Mouse (Mus musculus) CD4-positive, CD25-positive, alpha-beta regulatory T cell, adult 4 months (primary cell): ENCODE results near the gene Olfr809. TPM values are rescaled to one million over a fixed set of nuclear protein-coding genes. Genes with fewer than 3 reads are reported as not detected.

Experiments
- ATAC-seq: one replicate; pipeline ENCODE4 v1.8.0; 2017
- polyA plus RNA-seq, 2 experiments: library from polyadenylated mRNA; unstranded; fragments of 100-300 nt; shearing (Covaris generic); gene quantifications; one replicate each; pipeline ENCODE4 v1.2.1; 2017

Olfr809 gene
- not detected for polyA plus RNA-seq

GRCm38 (mm10) chr10:129774338-129774737 is at the start of gene Olfr809:
Gene Olfr809, plus strand, starts transcription at chr10:129774638.
- no peak for ATAC-seq

- no peak for ATAC-seq
These were observed 45.2 kb upstream of the Olfr809 start, which contains the start of gene Olfr805 for GRCm38 (mm10) chr10:129729275-129729674. Gene Olfr805, minus strand, starts transcription at chr10:129729375.

DNA sequence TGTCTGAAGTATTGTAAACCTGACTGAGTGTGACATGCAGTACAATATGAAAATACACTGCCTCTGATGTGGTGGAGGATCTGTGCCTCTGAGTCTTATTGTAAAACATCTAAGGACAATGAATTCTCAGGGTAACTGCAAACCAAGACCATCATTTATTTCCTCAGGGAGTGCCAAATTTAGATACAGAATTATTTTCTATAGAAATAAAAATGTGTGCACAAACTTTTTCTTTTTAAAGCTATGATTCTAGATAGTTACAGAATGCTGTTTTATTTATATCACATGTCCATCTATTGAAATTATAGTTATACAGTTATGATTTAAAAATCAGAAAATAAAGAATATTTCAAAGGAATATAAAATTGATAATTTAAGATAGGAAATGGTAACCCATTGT is 32.6 kb upstream of the Olfr809 start, which contains the start of gene Olfr806:
TSS of gene Olfr806 (minus strand) at position 101 of the 400 bp plus-strand sequence.
- no peak for ATAC-seq

GRCm38 (mm10) chr10:129757693-129758092 is 16.7 kb upstream of the Olfr809 start, which contains the start of gene Olfr807:
Gene Olfr807, minus strand, starts transcription at chr10:129757793.
- ATAC-seq, result no peak

DNA sequence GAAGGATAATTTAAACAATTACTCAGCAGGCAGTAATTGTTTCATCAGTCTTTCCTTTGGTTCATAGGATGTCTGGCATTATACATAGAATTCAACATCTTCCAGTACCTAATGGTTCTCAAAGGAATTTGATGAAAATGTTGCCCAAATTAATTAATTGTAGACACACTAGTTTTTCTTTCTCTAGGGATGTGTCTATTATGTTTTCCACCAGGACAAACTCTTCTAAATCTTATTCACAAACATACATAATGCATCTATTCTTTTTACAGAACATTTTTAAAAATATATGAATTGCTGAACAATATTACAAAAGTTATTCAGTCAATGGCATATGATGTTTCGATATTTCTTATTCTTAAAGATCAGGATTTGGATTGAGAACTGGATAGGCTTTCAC is 9.3 kb upstream of the Olfr809 start, which contains the start of gene Olfr808:
TSS of gene Olfr808 (plus strand) at position 301 of the 400 bp plus-strand sequence.
- no peak for ATAC-seq

DNA sequence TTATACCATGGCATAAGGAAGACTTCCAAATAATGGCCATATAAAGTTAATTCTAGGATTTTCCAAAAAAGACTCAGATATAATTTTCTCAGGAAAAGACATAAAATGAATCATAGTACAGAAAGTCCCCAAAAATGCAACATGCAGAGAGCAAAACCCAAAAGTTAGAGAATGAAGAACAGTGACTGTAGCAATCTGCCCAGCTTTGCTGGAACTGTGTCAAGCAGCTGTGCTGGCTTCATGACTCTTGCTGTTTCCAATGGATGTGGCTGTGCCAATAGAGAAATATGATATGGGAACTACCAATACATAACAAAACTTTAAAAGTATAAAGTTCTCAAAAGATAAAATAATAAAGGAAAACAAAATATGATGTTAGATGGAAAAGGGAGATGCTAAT is 3.7 kb downstream of the Olfr809 start:
- ATAC-seq, result no peak

- ATAC-seq, result no peak
These were observed 20.4 kb downstream of the Olfr809 start, which contains the start of gene Olfr810 for GRCm38 (mm10) chr10:129794817-129795216. Gene Olfr810, minus strand, starts transcription at chr10:129794917.

- ATAC-seq, result no peak
These were observed 29.9 kb downstream of the Olfr809 start, which contains the start of gene Olfr811 for GRCm38 (mm10) chr10:129804296-129804695. Gene Olfr811, minus strand, starts transcription at chr10:129804396.

Other genes starting within 250 kb of the Olfr809 start
- not detected for gene Olfr792, start 235.5 kb upstream of the Olfr809 start, polyA plus RNA-seq
- not detected for gene Olfr794, start 207.0 kb upstream of the Olfr809 start, polyA plus RNA-seq
- not detected for gene Olfr796, start 162.1 kb upstream of the Olfr809 start, polyA plus RNA-seq
- not detected for gene Olfr798, start 146.7 kb upstream of the Olfr809 start, polyA plus RNA-seq
- not detected for gene Olfr799, start 137.2 kb upstream of the Olfr809 start, polyA plus RNA-seq
- gene Olfr800, start 116.9 kb upstream of the Olfr809 start, polyA plus RNA-seq, result not detected
- gene Olfr801, start 100.8 kb upstream of the Olfr809 start, polyA plus RNA-seq, result not detected
- gene Olfr802, start 86.5 kb upstream of the Olfr809 start, polyA plus RNA-seq, result not detected
- not detected for gene Olfr803, start 80.4 kb upstream of the Olfr809 start, polyA plus RNA-seq
- not detected for gene Olfr804, start 71.4 kb upstream of the Olfr809 start, polyA plus RNA-seq
- gene Olfr805, start 45.3 kb upstream of the Olfr809 start, polyA plus RNA-seq, result not detected
- gene Olfr806, start 32.7 kb upstream of the Olfr809 start, polyA plus RNA-seq, result not detected
- gene Olfr807, start 16.8 kb upstream of the Olfr809 start, polyA plus RNA-seq, result not detected
- not detected for gene Olfr808, start 9.2 kb upstream of the Olfr809 start, polyA plus RNA-seq
- not detected for gene Olfr810, start 20.3 kb downstream of the Olfr809 start, polyA plus RNA-seq
- gene Olfr811, start 29.8 kb downstream of the Olfr809 start, polyA plus RNA-seq, result not detected
- gene Olfr812, start 71.5 kb downstream of the Olfr809 start, polyA plus RNA-seq, result not detected
- gene Olfr813, start 80.7 kb downstream of the Olfr809 start, polyA plus RNA-seq, result not detected
- under 1 TPM in 1 of 2 experiments, not detected in 1; 0.11 TPM for gene Olfr814, start 105.2 kb downstream of the Olfr809 start, polyA plus RNA-seq
- not detected for gene Olfr815, start 131.2 kb downstream of the Olfr809 start, polyA plus RNA-seq
- gene Olfr816, start 141.0 kb downstream of the Olfr809 start, polyA plus RNA-seq, result not detected
- gene Olfr818, start 174.5 kb downstream of the Olfr809 start, polyA plus RNA-seq, result not detected
- not detected for gene Olfr819, start 192.6 kb downstream of the Olfr809 start, polyA plus RNA-seq
- not detected for gene Olfr247, start 201.5 kb downstream of the Olfr809 start, polyA plus RNA-seq
- under 1 TPM in 1 of 2 experiments, not detected in 1; 0.07 TPM for gene Gm10310, start 210.4 kb downstream of the Olfr809 start, polyA plus RNA-seq
- gene Olfr820, start 238.0 kb downstream of the Olfr809 start, polyA plus RNA-seq, result not detected